Mouse (Mus musculus): ENCODE data around the gene Ccdc43. TPM values are rescaled to one million over a fixed set of nuclear protein-coding genes. Genes with fewer than 3 reads are reported as not detected.
A peak's percentile ranks its signal among the peaks of the same experiment; 100 is the strongest.

The Ccdc43 gene
- polyA plus RNA-seq, 1 experiment from 2014 or later, result 52.1 TPM

DNA sequence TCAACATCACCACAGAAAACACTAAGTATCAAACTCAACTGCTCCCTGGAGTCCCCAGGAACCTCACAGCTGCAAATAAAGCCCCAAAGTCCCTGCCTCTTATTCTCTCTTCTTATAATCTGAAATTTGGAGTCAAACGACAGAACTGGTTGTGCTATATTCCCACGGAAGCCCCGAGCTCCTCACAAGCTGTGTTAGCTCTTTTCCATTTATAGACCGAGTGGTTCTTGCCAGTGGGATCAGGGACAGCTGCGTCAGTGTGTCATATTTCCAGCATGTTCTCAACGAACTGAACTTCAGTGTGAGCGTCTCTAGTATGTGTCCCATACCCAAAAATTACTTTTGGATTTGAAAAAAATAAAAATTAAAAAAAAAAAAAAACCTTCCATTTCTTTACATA lies 2.3 kb downstream of the Ccdc43 start:
- Histone ChIP-seq H3K36me3 (ENCODE audit: insufficient read depth, low read length) (peaks cover 4% of the 10 kb centered on the region; the same call in 1 of the 2 replicates), H3K9ac (replicated peaks; ENCODE audit: low read length) (no peak overlapping the region), H3K9me3 (ENCODE audit: low read length) (no peaks in the 10 kb centered on the region), H3K4me1 (ENCODE audit: insufficient read depth, low read length) (peaks cover 9% of the 10 kb centered on the region; the same call in 1 of the 2 replicates), H3K4me3 (ENCODE audit: low read length) (no peak overlapping the region), H3K27me3 (ENCODE audit: insufficient read depth, low read length) (no peaks in the 10 kb centered on the region), H3K27ac (ENCODE audit: low read length) (no peak overlapping the region), H3K4me2 (replicated peaks; ENCODE audit: low read depth, low read length) (no peak overlapping the region)
- ATAC-seq (ENCODE audit: low FRiP score, low TSS enrichment), result no peak
- WGBS, result 90% methylated on average over 7 of the region's 7 CpGs

DNA sequence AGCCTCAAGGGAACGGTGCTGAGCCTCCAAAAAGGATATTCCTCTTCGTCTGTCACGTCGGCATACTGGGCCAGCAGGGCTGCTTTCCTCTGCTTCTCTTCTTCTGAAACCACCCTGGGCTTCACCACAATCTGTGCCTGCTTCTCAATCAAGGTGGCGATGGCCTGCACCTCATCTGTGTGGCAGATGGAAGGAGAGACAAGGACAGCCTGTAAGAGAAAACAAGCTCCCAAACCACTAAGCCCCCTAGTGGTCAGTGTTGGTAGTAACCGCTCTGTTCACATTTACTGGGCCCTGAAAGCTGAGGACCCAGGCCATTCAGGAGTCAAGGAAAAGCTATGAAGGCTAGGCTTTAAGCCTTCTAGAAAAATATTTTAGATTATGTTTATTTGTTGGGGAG lies 7.4 kb downstream of the Ccdc43 start:
- peaks cover 30% of the 10 kb centered on the region for H3K36me3 ChIP-seq (ENCODE audit: insufficient read depth, low read length)
- H3K9ac ChIP-seq (replicated peaks; ENCODE audit: low read length), result no peak overlapping the region
- no peak for ATAC-seq (ENCODE audit: low FRiP score, low TSS enrichment)
- H3K27me3 ChIP-seq (ENCODE audit: insufficient read depth, low read length), result no peaks in the 10 kb centered on the region
- no peaks in the 10 kb centered on the region for H3K4me1 ChIP-seq (ENCODE audit: insufficient read depth, low read length)
- no peak overlapping the region for H3K4me2 ChIP-seq (replicated peaks; ENCODE audit: low read depth, low read length)
- H3K4me3 ChIP-seq (ENCODE audit: low read length), result no peak overlapping the region
- 66% methylated on average over 6 of the region's 6 CpGs for WGBS
- H3K27ac ChIP-seq (ENCODE audit: low read length), result no peak overlapping the region
- no peaks in the 10 kb centered on the region for H3K9me3 ChIP-seq (ENCODE audit: low read length)

DNA sequence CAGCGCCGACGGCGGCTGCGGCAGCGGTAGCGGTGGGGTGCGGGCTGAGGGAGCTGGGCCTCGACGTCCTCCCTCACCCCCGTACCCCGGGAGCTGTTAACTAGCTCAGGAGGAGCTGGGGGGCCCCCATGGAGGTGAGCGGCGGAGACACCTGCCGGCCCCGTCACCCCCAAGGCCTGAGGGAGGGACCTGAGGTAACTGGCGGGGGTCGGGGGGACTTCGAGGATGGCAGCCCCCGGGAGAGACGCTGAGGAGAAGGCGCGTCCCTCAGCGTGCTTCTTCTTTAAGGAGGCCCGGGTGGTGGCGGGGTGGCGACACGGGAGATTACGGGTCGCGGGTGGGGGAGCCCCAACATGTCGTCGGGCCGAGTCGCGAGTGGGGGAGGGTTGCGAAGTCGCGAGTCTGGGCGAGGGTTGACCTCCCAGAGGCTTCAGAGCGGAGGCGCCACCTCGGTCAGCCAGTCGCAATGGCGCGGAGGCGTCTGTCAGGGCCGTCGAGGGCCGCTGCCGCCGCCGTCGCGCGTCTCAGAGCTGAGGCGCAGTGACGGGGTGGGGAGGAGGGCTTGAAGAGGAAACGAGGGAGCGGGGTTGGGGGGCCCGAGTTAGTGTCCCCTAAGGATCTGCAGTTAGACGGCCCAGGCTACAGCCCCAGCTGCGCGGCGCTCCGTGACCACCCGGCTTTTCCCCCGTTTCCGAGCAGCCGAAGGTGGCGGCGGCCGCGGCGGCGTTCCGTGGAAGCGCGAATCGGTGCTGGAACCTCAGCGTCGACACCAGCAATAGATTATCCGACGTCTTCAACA lies 31.7 kb downstream of the Ccdc43 start:
- H3K27me3 ChIP-seq (ENCODE audit: insufficient read depth, low read length), result peaks cover 15% of the 10 kb centered on the region
- no peak overlapping the region for H3K27ac ChIP-seq (ENCODE audit: low read length)
- peaks cover 17% of the 10 kb centered on the region for H3K9me3 ChIP-seq (ENCODE audit: low read length)
- no peaks in the 10 kb centered on the region for H3K4me1 ChIP-seq (ENCODE audit: insufficient read depth, low read length)
- 44% methylated on average over 75 of the region's 84 CpGs for WGBS
- H3K4me2 ChIP-seq (replicated peaks; ENCODE audit: low read depth, low read length), result no peak overlapping the region; the same call in 1 of the 2 replicates
- no peak for ATAC-seq (ENCODE audit: low FRiP score, low TSS enrichment)
- no peaks in the 10 kb centered on the region for H3K36me3 ChIP-seq (ENCODE audit: insufficient read depth, low read length)
- H3K9ac ChIP-seq (replicated peaks; ENCODE audit: low read length), result no peak overlapping the region
- peak overlapping the region; percentile 11; the same call in 1 of the 2 replicates for H3K4me3 ChIP-seq (ENCODE audit: low read length)

DNA sequence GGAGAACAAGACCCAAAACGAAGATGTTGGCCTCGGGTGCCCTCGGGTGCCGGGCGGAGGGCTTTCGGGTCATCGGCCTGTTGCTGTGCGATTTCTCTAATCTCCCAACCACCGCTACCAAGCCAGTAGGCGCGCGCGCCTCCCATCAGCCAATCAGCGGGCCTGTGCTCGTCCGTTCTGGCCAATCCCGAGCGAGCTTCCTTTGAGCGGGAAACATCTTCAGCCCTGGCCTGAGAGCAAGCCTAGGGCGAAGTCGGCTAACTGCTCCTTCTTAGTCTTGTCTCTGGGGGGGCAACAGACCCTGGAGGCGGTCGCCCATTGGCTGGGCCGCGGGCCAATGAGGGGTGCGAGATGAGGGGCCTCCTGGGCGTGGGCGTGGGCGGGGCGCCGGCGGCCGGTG lies 32.4 kb downstream of the Ccdc43 start:
- WGBS, result 50% methylated on average over 31 of the region's 33 CpGs
- H3K36me3 ChIP-seq (ENCODE audit: insufficient read depth, low read length), result no peaks in the 10 kb centered on the region
- peaks cover 15% of the 10 kb centered on the region for H3K27me3 ChIP-seq (ENCODE audit: insufficient read depth, low read length)
- peaks cover 17% of the 10 kb centered on the region for H3K9me3 ChIP-seq (ENCODE audit: low read length)
- no peaks in the 10 kb centered on the region for H3K4me1 ChIP-seq (ENCODE audit: insufficient read depth, low read length)
- H3K9ac ChIP-seq (replicated peaks; ENCODE audit: low read length), result no peak overlapping the region
- H3K4me3 ChIP-seq (ENCODE audit: low read length), result peak overlapping the region; percentile 8; the same call in 1 of the 2 replicates
- no peak overlapping the region for H3K4me2 ChIP-seq (replicated peaks; ENCODE audit: low read depth, low read length)
- no peak for ATAC-seq (ENCODE audit: low FRiP score, low TSS enrichment)
- no peak overlapping the region for H3K27ac ChIP-seq (ENCODE audit: low read length)

DNA sequence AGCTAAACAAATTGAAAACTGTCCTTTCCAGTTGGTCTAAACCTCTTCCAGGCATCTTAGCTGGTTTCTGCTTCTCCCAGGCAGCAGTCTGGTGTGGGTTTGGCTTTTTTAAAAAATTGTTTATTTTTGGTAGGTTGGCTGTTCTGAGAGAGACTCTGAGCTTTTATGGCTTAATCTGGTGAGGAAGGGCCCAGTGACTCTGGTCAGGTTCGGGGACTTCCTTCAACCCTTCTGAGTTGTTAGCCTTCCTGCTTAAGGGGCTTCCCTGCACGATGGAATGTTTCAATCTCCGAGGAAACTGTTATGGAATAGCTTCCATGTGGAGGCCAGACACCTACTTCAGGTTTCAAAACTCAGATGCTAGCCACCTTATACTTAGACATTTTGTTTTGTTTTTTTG lies 34.2 kb downstream of the Ccdc43 start, which contains the start of gene Meioc:
Meioc (plus strand) TSS at position 301 of the 400 bp plus-strand sequence.
- WGBS, result 66% methylated on average over 3 of the region's 3 CpGs
- no peak for ATAC-seq (ENCODE audit: low FRiP score, low TSS enrichment)

DNA sequence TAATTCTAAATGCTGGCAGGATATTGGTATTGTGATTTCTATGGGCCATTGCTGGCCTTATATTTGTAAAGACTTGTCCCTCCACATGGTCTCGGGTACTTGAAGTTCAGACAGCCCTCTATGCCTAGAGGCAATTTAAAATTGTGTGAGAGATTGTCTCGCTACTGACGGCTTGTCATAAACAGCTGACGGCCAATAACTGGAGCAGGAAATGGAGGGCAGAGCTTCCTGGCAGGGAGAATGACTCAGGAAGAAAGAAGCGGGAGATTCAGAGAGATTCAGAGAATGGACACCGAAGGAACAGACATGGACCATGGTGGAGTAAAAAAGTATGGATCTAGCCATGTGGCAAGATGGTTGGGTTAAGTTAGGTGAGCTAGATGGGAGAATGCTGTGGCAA lies 40.7 kb downstream of the Ccdc43 start:
- 51% methylated on average over 6 of the region's 6 CpGs for WGBS
- no peak overlapping the region for H3K4me2 ChIP-seq (replicated peaks; ENCODE audit: low read depth, low read length)
- H3K27me3 ChIP-seq (ENCODE audit: insufficient read depth, low read length), result no peaks in the 10 kb centered on the region
- no peaks in the 10 kb centered on the region for H3K4me1 ChIP-seq (ENCODE audit: insufficient read depth, low read length)
- H3K9ac ChIP-seq (replicated peaks; ENCODE audit: low read length), result no peak overlapping the region
- H3K4me3 ChIP-seq (ENCODE audit: low read length), result no peak overlapping the region
- no peak for ATAC-seq (ENCODE audit: low FRiP score, low TSS enrichment)
- no peaks in the 10 kb centered on the region for H3K36me3 ChIP-seq (ENCODE audit: insufficient read depth, low read length)
- no peaks in the 10 kb centered on the region for H3K9me3 ChIP-seq (ENCODE audit: low read length)
- no peak overlapping the region for H3K27ac ChIP-seq (ENCODE audit: low read length)

More for the DNA sequence above, 34.2 kb downstream of the Ccdc43 start, which contains the start of gene Meioc:
- H3K27ac ChIP-seq (ENCODE audit: low read length), result no peak within 1 kb of the TSS
- H3K36me3 ChIP-seq (ENCODE audit: insufficient read depth, low read length), result no peaks in the 10 kb centered on the region
- no peak within 1 kb of the TSS for H3K4me3 ChIP-seq (ENCODE audit: low read length)
- H3K27me3 ChIP-seq (ENCODE audit: insufficient read depth, low read length), result peaks cover 15% of the 10 kb centered on the region
- no peak within 1 kb of the TSS for H3K9ac ChIP-seq (replicated peaks; ENCODE audit: low read length)
- no peaks in the 10 kb centered on the region for H3K4me1 ChIP-seq (ENCODE audit: insufficient read depth, low read length)
- peaks cover 17% of the 10 kb centered on the region for H3K9me3 ChIP-seq (ENCODE audit: low read length)
- H3K4me2 ChIP-seq (replicated peaks; ENCODE audit: low read depth, low read length), result no peak within 1 kb of the TSS

DNA sequence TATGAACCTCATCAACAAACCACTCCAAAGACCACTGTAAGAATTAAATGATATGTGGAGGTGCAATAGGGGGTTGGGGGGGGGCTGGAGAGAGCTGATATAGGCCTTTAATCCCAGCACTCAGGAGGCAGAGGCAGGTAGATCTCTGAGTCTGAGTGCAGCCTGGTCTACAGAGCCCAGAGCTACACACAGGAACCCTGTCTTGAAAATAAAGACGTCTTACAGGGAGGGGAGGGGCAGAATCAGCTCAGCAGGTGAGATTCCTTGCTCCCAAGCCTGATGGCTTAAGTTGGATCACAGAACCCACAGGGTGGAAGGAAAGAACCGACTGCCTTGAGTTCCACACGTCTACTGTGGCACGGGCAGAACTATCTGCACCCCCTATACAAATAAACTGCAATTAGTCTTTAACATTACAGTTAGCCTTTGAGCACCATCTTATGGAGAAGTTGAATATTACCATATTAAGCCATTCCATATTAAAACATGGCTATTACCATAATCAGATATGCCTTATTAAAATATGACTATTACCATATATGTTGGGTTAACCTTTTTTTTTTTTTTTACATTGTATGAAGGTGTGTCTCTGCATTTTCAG lies 41.2 kb downstream of the Ccdc43 start:
- no peak overlapping the region for H3K4me3 ChIP-seq (ENCODE audit: low read length)
- no peak for ATAC-seq (ENCODE audit: low FRiP score, low TSS enrichment)
- no peaks in the 10 kb centered on the region for H3K27me3 ChIP-seq (ENCODE audit: insufficient read depth, low read length)
- H3K9me3 ChIP-seq (ENCODE audit: low read length), result no peaks in the 10 kb centered on the region
- 0 out of 2 replicates have a peak overlapping the region, but pooled peaks have one; percentile 7 for H3K4me2 ChIP-seq (replicated peaks; ENCODE audit: low read depth, low read length)
- WGBS, result 19% methylated on average over 4 of the region's 4 CpGs
- H3K9ac ChIP-seq (replicated peaks; ENCODE audit: low read length), result no peak overlapping the region
- H3K36me3 ChIP-seq (ENCODE audit: insufficient read depth, low read length), result no peaks in the 10 kb centered on the region
- no peak overlapping the region for H3K27ac ChIP-seq (ENCODE audit: low read length)
- H3K4me1 ChIP-seq (ENCODE audit: insufficient read depth, low read length), result no peaks in the 10 kb centered on the region

DNA sequence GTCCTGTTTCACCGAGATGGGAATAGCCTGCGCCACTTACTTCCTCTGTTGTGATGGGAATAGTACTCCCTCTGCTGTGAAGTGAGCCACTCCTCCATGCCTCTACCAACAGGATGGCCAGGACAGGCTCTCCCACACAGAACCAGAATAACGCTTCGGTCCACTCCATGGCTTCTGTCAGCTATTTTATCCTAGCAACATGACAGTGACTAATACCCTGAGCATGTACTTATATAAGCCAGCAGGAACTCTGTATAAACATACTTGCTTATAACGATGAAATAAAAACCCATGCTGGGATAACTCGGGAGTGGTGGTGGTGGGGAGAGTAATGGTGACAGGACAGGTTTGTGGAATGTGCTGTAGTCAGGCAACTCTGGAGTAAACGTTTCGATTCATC lies 41.7 kb downstream of the Ccdc43 start:
- Histone ChIP-seq H3K36me3 (ENCODE audit: insufficient read depth, low read length) (no peaks in the 10 kb centered on the region), H3K4me1 (ENCODE audit: insufficient read depth, low read length) (no peaks in the 10 kb centered on the region), H3K9ac (replicated peaks; ENCODE audit: low read length) (no peak overlapping the region), H3K4me3 (ENCODE audit: low read length) (no peak overlapping the region), H3K4me2 (replicated peaks; ENCODE audit: low read depth, low read length) (no peak overlapping the region), H3K27ac (ENCODE audit: low read length) (no peak overlapping the region), H3K9me3 (ENCODE audit: low read length) (no peaks in the 10 kb centered on the region), H3K27me3 (ENCODE audit: insufficient read depth, low read length) (no peaks in the 10 kb centered on the region)
- 38% methylated on average over 8 of the region's 8 CpGs for WGBS
- ATAC-seq (ENCODE audit: low FRiP score, low TSS enrichment), result peak; percentile 59; the same call in 1 of the 2 replicates

DNA sequence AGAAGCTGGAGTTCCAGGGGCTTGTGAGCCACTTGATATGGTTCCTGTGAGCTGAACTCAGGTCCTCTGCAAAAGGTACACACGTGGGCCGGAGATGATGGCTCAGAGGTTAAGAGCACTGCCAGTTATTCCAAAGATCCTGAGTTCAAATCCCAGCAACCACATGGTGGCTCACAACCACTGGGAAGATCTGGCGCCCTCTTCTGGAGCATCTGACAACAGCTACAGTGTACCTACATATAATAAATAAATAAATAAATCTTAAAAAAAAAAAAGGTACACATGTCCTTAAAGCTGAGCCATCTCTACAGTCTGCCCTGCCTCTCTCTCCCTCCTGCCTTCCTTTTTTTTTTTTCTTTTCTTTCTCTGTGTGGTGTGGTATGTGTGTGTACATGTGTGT lies 44.7 kb downstream of the Ccdc43 start:
- no peaks in the 10 kb centered on the region for H3K27me3 ChIP-seq (ENCODE audit: insufficient read depth, low read length)
- no peaks in the 10 kb centered on the region for H3K36me3 ChIP-seq (ENCODE audit: insufficient read depth, low read length)
- no peak for ATAC-seq (ENCODE audit: low FRiP score, low TSS enrichment)
- WGBS, result 67% methylated on average over 3 of the region's 3 CpGs
- H3K27ac ChIP-seq (ENCODE audit: low read length), result no peak overlapping the region
- H3K4me1 ChIP-seq (ENCODE audit: insufficient read depth, low read length), result no peaks in the 10 kb centered on the region
- H3K4me2 ChIP-seq (replicated peaks; ENCODE audit: low read depth, low read length), result no peak overlapping the region
- H3K9ac ChIP-seq (replicated peaks; ENCODE audit: low read length), result no peak overlapping the region
- H3K4me3 ChIP-seq (ENCODE audit: low read length), result no peak overlapping the region
- no peaks in the 10 kb centered on the region for H3K9me3 ChIP-seq (ENCODE audit: low read length)

DNA sequence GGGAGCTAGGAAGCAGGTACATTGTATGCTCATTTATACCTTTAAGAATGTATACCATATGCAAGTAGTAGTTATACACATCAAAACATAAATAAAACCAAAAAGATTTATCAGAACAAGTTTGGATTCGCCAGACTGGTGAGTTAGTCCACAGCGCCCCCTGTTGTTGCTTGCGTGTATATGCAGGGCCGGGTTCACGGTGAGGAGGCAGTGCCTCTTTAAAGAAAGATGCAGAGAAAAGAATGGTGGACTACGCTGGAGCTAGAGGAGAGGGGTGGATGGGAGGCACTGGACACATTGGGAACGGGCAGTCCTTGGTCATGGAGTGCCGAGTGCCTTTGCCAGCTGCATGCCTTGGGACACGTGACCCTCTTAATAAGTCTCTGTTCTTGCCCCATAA lies 46.2 kb downstream of the Ccdc43 start:
- Histone ChIP-seq H3K27me3 (ENCODE audit: insufficient read depth, low read length) (no peaks in the 10 kb centered on the region), H3K36me3 (ENCODE audit: insufficient read depth, low read length) (no peaks in the 10 kb centered on the region), H3K4me1 (ENCODE audit: insufficient read depth, low read length) (no peaks in the 10 kb centered on the region), H3K4me2 (replicated peaks; ENCODE audit: low read depth, low read length) (no peak overlapping the region), H3K27ac (ENCODE audit: low read length) (no peak overlapping the region), H3K9me3 (ENCODE audit: low read length) (no peaks in the 10 kb centered on the region), H3K4me3 (ENCODE audit: low read length) (no peak overlapping the region), H3K9ac (replicated peaks; ENCODE audit: low read length) (no peak overlapping the region)
- ATAC-seq (ENCODE audit: low FRiP score, low TSS enrichment), result 0 out of 2 replicates have a peak, but pooled peaks have one; percentile 15
- 4% methylated on average over 9 of the region's 9 CpGs for WGBS
